Mouse (Mus musculus) c-Kit-positive CD71-positive TER-119-negative erythroid progenitor cells, embryonic 14.5 days (primary cell): Measurements from ENCODE around the gene Snx22.

Experiments
- DNase-seq: peaks from one replicate; pipeline ENCODE4 v3.0.0-alpha.2; 2013; ENCODE audit warnings: low read depth

Gene Snx22

GRCm38 (mm10) chr9:66068971-66069391, 538 bp downstream of the Snx22 start:
- peak; percentile 15 for DNase-seq

- DNase-seq = no peak
These were observed 1.5 kb downstream of the Snx22 start for GRCm38 (mm10) chr9:66068056-66068455.

DNA sequence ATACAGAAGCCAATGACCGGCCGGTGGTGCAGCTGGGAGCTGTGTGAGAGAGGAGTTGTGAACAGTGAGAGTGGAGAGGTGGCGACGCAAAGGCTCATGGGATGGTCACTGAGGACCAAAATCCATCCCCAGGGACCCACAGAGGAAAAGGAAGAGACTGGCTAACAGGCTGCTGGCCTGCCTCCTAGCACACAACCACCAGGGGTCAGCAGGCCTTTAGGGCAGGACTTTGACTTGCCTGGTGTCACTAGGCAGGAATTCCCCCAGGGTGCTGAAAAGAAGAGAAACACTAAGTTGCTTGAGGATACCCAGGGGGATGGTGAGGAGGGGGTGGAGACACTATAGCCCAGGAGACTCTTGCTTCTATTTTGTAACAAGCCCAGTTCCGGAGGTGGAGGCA, 2.0 kb downstream of the Snx22 start:
- peak; percentile 44 for DNase-seq

GRCm38 (mm10) chr9:66066791-66067190, 2.7 kb downstream of the Snx22 start:
- no peak for DNase-seq

DNA sequence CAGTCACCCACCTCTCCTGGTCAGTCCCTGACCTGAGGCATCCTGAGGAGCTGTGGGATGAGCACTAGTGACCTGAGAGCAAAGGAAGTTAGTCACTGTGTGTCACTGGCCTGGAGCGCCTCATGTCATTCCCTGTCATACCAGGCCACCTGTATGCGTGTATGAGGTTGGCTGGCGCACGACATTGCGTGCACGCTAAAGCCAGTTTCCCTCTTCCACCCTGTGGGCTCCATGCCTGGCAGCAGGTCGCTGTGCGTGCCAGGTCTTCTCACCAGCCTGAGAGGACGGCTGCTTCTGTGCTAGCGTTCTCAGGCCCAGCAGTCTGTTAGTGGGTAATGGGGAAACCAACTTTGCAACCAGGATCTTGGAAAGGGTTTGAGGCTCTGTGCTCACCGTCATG, 5.2 kb downstream of the Snx22 start:
- DNase-seq = no peak

GRCm38 (mm10) chr9:66063446-66063845, 6.1 kb downstream of the Snx22 start:
- no peak for DNase-seq

GRCm38 (mm10) chr9:66061656-66062055, 7.9 kb downstream of the Snx22 start:
- no peak for DNase-seq

GRCm38 (mm10) chr9:66060986-66061385, 8.5 kb downstream of the Snx22 start:
- DNase-seq = peak; percentile 21

- no peak for DNase-seq
These were observed 9.2 kb downstream of the Snx22 start for GRCm38 (mm10) chr9:66060308-66060647.

DNA sequence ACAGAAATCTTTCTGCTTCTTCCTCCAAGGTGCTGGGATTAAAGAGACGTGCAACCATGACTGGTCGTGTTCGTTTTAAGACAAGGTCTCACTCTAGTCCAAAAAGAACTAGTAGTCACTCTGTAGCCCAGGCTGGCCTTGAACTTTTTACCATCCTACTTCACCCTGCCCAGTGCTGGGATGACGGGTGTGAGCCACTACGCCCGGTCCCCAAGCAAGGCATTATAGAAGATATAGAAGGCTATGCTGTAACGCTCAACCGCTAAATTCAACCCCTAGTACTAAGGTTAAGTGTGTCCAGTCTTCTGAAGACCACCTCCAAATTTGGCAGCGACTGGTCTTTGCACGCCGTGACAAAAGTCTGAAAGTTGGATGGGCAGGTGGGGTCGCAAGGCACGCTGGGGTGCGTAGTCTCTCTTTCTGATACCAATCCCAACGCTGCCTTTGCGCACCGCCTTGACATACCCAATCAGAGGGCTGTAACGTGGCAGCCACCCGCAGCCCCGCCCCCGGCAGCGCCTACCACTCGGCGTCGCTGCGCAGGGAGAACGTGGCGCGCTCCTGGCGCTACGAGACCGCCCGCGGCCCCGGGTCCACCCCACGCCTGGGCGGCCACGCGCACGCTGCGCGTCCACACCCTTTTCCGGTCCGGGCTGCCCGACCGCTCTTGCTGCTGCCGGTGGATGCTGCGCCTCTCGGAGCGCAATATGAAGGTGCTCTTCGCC, 9.8 kb downstream of the Snx22 start, which contains the start of gene Ppib:
Gene Ppib, plus strand, starts transcription at position 640 of the 725 bp plus-strand sequence.
- DNase-seq = peak; percentile 93

- no peak for DNase-seq
These were observed 15.9 kb downstream of the Snx22 start for GRCm38 (mm10) chr9:66053620-66054019.

DNA sequence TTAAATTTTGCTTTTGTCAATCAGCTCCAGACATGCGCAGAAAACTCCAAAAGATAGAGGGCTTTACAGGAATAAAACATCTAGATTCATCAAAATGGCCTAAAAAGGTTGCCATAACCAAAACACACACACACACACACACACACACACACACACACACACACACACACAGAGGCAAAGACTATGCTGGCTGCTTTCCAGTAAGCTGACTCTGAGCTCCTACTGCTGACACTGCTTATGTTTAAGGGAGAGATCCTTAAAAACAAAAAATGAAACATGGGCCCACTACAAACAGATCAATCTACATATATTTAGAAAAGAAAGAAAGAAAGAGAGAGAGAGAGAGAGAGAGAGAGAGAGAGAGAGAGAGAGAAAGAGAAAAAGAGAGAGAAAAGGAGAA, 16.8 kb downstream of the Snx22 start:
- no peak for DNase-seq

- no peak for DNase-seq
These were observed 18.0 kb downstream of the Snx22 start for GRCm38 (mm10) chr9:66051493-66051892.

GRCm38 (mm10) chr9:66049931-66050601, 19.5 kb downstream of the Snx22 start:
- DNase-seq = no peak

GRCm38 (mm10) chr9:66043241-66043640, 26.3 kb downstream of the Snx22 start:
- DNase-seq = no peak

DNA sequence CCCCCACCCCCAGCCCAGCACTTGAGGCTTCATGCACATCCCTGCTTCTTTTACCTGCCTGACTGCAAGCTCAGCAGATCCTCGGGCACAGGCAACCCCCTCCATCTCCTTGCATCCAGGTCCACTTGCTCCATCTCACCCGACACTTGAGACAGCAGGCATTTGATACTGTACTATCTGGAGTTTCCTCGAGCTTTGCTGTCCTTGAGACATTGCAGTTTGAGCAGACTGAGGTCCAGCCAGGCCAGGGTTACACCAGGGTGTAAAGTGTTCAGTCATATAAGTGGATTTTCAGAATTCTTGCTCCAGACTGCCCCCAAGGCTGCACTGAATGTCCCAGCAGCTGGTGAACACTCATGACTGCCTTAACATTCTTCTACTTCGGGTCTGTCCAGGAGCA, 27.2 kb downstream of the Snx22 start:
- DNase-seq = no peak

DNA sequence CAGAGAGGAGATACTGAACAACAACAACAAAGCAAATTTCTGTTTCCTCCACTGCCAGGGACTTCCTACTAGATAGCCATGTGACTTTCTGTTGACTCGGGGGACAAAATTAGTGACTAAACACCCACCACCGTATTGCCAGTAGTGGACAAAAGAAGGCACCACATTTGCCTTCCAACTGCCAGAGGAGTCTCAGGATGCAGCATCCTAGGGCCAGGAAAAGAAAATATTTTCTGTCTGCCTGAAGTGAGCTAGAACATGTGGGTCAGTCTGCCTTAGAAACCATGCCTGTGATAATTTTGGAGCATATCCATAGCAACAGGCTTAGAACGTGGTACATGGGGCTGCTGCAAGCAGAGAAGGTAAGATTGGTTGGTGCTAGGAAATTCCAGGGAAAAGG, 28.7 kb downstream of the Snx22 start:
- DNase-seq = no peak

GRCm38 (mm10) chr9:66039290-66039689, 30.2 kb downstream of the Snx22 start:
- no peak for DNase-seq

DNA sequence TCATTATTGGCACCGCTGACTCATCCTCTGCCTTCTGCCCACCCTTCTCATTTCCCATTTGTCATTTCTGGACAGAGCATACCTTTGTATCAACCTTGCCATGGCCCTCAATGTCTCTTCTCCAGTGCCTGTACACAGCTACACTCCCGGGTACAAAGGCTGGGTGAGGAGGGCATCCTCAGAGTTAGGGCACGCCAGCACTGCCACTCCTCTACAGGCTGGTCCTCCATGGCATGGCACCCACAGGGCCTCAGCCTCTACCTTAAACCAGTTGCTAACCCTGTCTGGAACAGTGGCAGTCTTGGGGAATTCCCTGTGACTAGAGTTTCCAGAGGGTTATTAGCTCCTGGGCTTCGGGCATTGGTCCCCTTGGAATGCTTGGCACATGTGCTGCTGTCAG, 30.9 kb downstream of the Snx22 start:
- no peak for DNase-seq

- no peak for DNase-seq
These were observed 31.4 kb downstream of the Snx22 start for GRCm38 (mm10) chr9:66038082-66038481.

DNA sequence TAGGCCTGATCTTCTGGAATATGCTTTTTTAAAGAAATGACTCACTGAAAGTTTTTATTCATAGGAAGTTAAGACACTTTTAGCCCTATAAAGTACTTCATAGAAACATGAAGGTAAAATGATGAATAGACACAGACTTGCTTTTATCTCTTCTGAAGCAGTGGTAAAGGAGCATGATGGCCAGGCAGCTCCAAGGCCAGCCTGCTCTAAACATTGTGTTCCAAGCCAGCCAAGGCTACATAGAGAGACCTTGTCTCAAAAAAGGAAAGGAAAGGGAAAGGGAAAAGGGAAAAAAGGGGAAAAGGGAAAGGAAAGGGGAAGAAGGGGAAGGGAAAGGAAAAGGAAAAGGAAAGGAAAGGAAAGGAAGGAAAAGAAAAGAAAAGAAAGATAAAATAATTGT, 48.9 kb downstream of the Snx22 start:
- no peak for DNase-seq
